Mouse (Mus musculus): ENCODE measurements around the gene Zfp184.

Gene Zfp184

GRCm38 (mm10) chr13:21920681-21921233 lies 24.1 kb upstream of the Zfp184 start:
- DNase-seq (ENCODE audit: low read depth, low spot score) = peak; percentile 61

- no peak for DNase-seq (ENCODE audit: low read depth, low spot score)
Observed at GRCm38 (mm10) chr13:21923417-21923816, 21.5 kb upstream of the Zfp184 start.

DNA sequence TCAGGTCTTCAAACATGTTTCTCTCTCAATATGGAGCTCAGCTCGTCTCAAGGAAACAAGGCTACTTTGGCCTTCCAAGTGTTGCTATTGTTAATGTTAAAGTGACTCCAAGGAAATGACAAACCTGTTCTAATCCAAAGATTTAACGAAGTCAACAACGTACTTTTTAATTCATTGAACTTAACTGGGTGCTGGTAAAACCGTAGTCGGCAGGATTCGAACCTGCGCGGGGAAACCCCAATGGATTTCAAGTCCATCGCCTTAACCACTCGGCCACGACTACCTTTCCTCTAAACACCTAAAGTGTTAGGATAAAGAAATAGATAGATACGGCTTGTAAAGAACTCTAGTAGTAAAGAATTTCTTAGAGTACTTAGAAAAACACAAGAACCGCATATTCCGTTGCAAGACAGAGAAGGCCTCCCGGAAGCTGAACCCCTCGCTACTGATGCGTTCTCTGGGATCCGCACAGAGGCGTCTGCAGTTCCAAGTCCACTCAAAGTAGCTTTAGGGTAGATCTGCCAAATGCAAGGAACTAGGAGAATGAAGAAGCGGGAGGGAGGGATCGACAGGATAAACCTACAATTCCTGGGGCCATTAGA lies 20.1 kb upstream of the Zfp184 start:
- peak; percentile 91 for DNase-seq (ENCODE audit: low read depth, low spot score)

- DNase-seq (ENCODE audit: low read depth, low spot score) = peak; percentile 47
Observed at GRCm38 (mm10) chr13:21930981-21931380, 13.9 kb upstream of the Zfp184 start.

- DNase-seq (ENCODE audit: low read depth, low spot score) = no peak
Observed at GRCm38 (mm10) chr13:21931740-21932139, 13.2 kb upstream of the Zfp184 start.

DNA sequence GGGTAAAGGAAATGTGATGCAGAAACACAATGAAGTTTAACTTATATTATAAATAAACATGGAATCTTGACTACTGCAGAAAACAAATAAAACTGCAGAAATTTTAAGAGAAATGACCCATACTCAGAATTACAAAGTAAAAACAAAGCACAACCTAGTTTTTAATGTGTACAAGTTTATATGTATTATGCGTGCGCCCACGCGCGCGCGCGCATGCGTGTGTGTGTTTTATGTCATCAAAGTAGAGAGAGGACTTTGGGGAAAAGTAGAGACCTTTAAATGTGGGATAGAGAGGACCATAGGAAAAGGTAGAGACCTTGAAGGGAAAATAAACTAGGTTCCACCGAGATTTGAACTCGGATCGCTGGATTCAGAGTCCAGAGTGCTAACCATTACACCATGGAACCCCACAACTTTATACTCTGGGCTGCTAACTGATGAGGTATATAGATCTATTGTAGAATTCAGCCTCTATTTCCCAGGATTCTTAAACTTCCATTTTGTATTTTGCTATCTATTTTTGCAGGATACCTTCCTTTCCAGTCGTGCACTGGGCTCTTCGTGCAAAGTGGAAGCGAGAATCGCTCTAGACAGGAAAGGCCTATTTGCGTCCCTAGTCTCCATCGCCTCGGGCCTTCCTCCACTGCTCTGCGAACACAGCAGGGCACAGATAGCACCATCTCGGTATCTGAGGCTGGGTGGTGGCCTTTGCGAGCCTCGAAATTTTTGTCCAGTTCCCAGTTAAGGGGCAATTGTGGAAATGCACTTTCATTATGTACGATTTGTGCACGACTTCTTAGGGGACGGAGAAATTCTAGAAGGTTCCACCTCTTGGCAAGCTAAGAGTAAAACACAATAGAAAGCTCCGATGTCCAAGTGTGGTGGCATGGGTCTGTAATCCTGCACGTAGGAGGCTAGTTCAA lies 11.0 kb upstream of the Zfp184 start:
- DNase-seq (ENCODE audit: low read depth, low spot score) = peak; percentile 81

GRCm38 (mm10) chr13:21934982-21935791 lies 9.7 kb upstream of the Zfp184 start:
- DNase-seq (ENCODE audit: low read depth, low spot score) = peak; percentile 81

GRCm38 (mm10) chr13:21935833-21936232 lies 9.1 kb upstream of the Zfp184 start:
- DNase-seq (ENCODE audit: low read depth, low spot score) = peak; percentile 84

DNA sequence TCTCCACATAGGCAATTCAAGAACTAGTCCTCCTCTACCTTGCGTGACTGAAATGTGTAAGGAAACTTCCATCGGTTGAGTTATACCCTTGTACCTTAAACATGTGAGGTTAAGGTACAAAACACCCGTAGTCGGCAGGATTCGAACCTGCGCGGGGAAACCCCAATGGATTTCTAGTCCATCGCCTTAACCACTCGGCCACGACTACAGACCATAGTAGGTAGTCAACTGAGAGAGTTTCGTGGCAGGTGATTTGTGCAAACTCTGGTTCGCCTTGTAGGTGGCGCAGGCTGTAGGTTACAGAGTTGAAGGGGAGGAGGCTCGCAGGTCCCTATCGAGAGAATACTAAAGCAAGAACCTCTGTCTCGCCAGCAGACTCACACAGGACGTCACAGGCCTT lies 7.9 kb upstream of the Zfp184 start:
- DNase-seq (ENCODE audit: low read depth, low spot score) = peak; percentile 97

GRCm38 (mm10) chr13:21940213-21940612 lies 4.7 kb upstream of the Zfp184 start:
- peak; percentile 97 for DNase-seq (ENCODE audit: low read depth, low spot score)

GRCm38 (mm10) chr13:21940811-21941321 lies 4.0 kb upstream of the Zfp184 start:
- peak; percentile 84 for DNase-seq (ENCODE audit: low read depth, low spot score)

DNA sequence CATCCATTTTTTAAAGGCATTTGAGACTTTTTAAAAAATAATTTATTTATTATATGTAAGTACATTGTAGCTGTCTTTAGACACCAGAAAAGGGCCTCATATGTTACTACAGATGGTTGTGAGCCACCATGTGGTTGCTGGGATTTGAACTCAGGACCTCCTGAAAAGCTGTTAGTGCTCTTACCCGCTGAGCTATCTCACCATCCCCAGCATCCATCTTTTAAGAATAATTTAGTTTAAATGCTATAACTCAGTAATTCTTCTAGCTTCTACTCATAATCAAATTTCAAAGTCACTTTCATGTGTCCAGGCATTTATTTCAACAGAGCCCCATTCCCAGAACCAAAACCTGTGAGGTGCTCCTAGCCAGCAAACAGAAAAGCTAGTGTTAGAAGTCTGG lies 1.2 kb upstream of the Zfp184 start:
- no peak for DNase-seq (ENCODE audit: low read depth, low spot score)

DNA sequence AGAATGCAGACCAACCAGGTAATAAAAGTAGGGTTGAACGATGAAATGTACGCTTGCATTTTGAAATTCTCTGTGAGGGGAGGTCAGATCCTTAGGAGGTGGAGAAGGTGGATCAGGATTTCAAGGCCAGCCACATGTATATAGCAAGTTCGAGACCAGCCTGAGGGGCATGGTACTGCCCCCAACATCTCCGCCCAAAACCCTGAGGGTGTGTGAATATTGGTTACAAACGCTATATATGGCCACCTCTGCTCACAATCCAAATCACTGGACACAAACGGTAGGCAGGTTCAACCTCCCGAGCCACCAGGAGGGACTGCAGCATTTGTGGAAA lies 335 bp upstream of the Zfp184 start:
- DNase-seq (ENCODE audit: low read depth, low spot score) = no peak

DNA sequence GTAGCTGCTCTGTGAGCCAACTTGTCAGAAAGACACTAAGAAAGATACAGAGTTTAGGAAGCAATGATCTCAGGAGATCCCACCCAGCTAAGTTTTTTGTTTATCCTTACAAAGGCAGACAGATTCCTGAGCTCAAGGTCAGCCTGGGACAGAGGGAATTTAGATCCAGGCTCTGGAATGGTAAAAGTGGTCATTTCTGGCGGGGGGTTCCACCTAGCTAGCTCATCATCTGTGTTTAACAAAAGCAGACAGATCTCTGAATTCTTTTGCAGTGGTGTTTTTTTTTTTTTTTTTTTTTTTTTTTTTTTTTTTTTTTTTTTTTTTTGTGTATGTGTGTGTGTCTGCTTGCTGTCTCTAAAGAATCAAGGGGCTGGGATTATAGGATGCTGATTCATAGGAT lies 24.4 kb downstream of the Zfp184 start:
- peak; percentile 80 for DNase-seq (ENCODE audit: low read depth, low spot score)

- DNase-seq (ENCODE audit: low read depth, low spot score) = peak; percentile 35
Observed at GRCm38 (mm10) chr13:21969816-21970215, 24.9 kb downstream of the Zfp184 start.

DNA sequence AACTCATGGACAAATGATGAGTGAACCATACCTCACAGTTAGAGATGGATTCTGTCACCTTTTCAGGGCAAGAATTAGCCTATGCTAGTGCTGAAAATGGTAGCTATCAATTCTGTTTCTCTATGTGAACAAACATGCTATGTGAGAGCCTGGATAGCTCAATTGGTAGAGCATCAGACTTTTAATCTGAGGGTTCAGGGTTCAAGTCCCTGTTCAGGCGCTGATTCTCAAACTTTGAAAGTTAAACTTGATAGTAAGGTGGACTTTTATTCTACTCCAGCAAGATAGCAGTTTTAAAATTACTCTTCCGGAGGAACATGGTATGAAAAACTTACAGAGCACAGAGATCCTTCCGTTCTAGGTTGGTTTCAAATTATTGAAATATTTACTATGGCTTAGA lies 26.7 kb downstream of the Zfp184 start:
- DNase-seq (ENCODE audit: low read depth, low spot score) = peak; percentile 45

DNA sequence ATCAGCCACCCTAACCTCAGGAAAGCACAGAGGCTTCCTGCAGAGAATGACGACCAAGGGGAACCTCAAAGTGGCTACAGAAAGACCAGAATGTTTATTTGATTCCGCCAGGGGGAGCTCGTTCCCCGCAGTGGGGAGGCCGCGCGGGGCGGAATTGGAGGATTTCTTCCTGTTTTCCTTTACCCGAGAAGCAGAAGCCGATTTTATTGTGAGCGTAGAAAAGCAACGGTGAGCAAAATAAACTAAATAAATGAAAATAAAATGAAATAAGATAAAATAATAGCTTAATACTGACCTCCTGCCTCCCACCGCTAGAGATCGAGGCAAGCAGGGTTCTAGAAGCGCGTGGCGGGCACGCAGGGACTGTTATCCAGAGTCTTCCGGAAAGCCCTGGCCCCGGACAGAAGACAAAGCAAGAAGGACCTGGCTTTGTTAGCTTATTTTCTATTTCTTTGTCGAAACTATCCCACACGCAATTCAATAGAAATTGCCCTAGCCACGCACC lies 29.4 kb downstream of the Zfp184 start:
- peak; percentile 96 for DNase-seq (ENCODE audit: low read depth, low spot score)

DNA sequence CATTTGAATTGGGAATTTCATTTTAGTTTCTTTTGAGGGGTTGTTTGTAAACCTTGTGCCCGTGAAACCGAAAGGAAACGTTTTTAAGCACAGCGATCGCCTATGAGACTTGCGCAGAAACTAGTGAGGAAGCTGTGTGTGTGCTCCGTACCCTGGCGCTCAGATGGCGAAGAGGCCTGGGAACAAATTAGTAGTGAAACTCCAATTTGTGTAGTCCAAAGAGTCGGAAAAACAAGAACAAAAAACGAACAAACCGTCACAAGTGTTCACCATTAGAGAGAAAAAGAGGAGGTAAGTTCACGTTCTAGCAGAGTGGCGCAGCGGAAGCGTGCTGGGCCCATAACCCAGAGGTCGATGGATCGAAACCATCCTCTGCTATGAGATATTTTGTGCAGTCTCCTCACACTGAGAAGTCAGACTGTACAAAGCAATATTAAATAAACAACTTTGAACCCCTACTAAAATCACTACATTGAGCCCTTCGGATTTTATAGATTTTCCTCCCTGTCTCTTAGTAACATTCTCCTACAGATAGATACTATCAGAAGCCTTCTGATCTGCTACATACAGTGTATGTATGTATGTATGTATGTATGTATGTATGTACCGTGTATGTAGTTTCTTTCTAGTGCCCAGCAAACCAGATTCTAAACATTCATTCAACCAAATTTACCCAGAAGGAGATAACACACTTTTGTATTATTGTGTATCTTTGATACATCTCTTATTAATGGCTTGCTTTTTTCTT lies 30.0 kb downstream of the Zfp184 start:
- peak; percentile 78 for DNase-seq (ENCODE audit: low read depth, low spot score)

DNA sequence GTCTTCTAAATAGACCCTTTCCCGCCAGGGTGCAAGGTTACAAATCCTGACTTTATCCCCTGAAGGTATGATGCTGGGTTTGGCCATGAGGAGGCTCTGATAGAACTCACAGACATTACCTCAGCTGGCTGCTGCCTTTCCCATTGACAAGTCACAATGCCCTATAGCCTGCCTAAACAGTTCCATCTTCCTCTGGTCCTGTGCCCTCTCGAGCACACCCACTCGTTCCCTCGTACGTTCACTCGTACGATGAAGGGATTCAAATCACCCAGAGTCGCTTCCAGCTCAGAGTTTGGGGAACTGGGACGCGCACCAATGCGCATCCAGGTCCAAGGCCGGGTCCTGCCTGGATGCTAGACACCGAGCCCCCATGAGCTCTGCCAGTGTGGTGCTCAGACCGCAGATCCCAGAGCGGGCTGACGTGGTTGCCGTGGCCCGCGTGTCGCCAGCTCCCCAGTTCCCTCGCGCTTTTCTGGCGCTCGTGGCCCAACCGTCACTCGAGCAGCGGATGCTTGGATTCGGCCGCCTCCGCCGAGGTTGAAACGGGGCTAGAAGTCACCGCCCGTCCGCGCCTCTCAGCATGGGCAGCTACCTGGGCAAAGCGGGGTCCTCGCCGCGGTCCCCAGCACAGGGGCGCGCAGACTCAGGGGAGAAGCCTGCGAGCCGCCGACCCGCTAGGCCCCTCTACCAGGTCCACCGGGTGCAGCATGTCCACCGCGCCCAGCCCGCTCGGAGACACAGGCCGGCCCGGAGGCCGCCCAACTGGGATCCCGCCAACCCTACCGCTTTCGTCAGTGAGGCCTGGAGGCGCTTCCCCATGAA lies 36.3 kb downstream of the Zfp184 start, which contains the start of gene Pom121l2:
Gene Pom121l2, plus strand, starts transcription at position 214 of the 822 bp plus-strand sequence.
- DNase-seq (ENCODE audit: low read depth, low spot score) = peak; percentile 50

DNA sequence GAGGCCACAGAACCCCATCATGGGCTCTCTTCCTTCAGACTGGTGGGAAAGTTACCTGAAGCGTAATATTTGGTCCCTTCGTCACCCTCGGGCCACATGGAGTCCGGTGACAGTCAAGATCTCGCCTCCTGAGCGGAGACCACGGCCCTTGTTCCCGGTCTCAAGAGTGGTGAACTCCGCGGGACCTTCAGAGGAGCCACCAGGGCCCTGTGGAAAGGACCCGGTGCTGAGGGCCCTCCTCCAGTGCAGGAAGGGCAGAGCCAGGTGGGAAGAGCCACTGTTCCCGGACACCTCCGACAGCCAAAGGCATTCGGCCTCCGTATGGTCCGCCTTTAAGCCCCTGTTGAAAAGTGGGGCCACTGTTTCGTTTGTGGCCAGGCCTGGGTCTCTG lies 36.9 kb downstream of the Zfp184 start:
- DNase-seq (ENCODE audit: low read depth, low spot score) = peak; percentile 38
